Mouse (Mus musculus): Measurements from ENCODE around the gene Slc9b2. TPM values are rescaled to one million over a fixed set of nuclear protein-coding genes. Genes with fewer than 3 reads are reported as not detected.

The Slc9b2 gene
- 0.01 TPM in 1 of 2 replicates, not detected in the other for polyA plus RNA-seq (2012)

DNA sequence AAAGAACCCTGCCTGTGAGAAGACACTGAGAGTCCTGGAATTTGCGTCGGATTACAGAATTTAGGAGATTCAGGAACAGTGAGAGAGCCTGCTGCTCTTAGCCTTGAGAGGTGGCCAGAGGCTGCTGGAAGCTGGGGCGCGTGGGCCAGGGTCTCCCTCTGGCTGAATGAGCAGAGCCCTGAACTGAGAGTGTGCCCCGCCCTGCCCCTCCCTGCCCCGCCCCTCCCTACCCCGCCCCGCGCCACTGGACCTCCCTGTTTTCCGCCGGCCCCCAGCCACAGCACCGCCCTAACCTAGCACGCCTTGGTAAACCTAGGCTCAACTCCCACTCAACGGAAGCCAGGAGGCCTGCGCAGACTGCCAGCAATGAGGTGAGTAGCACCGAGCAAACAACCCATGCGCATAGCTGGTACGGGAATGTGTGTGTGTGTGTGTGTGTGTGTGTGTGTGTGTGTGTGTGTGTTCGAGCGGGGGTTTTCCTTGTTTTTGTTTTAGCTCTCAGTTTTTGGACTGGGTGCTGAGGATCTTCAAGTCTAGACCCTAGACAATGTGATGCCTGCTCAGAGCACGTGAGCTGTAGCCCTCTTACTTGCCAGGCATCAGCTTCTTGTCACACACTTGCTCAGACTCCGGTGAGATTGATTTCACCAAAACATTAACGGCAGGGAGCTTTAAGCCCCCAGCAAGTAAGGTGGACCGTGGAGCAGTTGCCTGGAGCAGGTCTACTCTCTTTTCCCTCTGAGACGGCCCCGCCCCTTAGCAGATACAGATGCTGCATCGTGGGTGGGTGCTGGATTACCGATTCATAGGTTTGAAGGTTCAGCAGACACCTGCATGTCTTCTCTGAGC is at the start of gene Slc9b2:
Gene Slc9b2 (plus strand): TSS at position 290 of the 849 bp plus-strand sequence.

GRCm38 (mm10) chr3:135280669-135281415 is 26.7 kb upstream of the Slc9b2 start, which contains the start of gene Bdh2:
Bdh2 (plus strand) TSS chr3:135281221.

DNA sequence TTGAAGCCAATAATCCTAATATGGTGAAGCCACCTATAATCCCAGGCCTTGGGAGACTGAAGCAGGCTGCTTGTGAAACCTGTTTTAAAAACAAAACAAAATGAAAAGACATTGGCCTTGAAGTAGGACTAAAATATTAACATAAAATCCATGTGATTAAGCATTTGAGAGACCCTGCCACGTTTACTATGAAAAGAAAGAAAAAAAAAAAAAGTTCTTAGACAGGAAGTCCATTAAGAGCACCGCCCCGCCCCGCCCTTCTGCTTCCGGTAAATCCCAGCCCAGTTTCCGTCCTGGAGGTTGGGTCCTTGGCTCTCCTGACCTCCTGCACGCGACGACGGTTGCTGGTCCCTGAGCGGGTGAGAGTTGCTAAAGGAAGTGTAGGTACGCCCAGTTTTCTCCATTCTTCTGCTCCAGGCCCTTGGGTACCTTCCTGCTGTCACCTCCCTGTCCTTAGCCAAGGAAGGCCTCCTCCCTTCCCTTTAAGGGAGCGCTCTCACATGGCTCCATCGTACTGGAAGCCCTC is 40.3 kb downstream of the Slc9b2 start, which contains the start of gene Slc9b1:
Gene Slc9b1 (plus strand): TSS at position 291 of the 526 bp plus-strand sequence.

Other genes starting within 250 kb of the Slc9b2 start
- 2.9 and 3.1 TPM in 2 replicates for gene Cenpe, start 95.2 kb upstream of the Slc9b2 start, polyA plus RNA-seq (2012)
- gene Bdh2, start 26.5 kb upstream of the Slc9b2 start, polyA plus RNA-seq (2012), result 0.20 and 0.26 TPM in 2 replicates
- gene Slc9b1, start 40.3 kb downstream of the Slc9b2 start, polyA plus RNA-seq (2012), result not detected in 2 replicates
- gene Cisd2, start 116.2 kb downstream of the Slc9b2 start, polyA plus RNA-seq (2012), result 22.3 and 24.9 TPM in 2 replicates
- 534 and 578 TPM in 2 replicates for gene Ube2d3, start 130.4 kb downstream of the Slc9b2 start, polyA plus RNA-seq (2012)
- 7.9 and 8.8 TPM in 2 replicates for gene Manba, start 177.9 kb downstream of the Slc9b2 start, polyA plus RNA-seq (2012)